Mouse (Mus musculus) testis, postnatal 10 days (tissue): ENCODE measurements around the gene Efnb2.

ENCODE experiments used
- DNase-seq: peaks from one replicate; pipeline ENCODE4 v3.0.0; 2021; ENCODE audit warnings: low spot score

Gene Efnb2

GRCm38 (mm10) chr8:8611928-8612327 is 49.1 kb downstream of the Efnb2 start:
- DNase-seq = no peak

GRCm38 (mm10) chr8:8609791-8610190 is 51.3 kb downstream of the Efnb2 start:
- DNase-seq = no peak

DNA sequence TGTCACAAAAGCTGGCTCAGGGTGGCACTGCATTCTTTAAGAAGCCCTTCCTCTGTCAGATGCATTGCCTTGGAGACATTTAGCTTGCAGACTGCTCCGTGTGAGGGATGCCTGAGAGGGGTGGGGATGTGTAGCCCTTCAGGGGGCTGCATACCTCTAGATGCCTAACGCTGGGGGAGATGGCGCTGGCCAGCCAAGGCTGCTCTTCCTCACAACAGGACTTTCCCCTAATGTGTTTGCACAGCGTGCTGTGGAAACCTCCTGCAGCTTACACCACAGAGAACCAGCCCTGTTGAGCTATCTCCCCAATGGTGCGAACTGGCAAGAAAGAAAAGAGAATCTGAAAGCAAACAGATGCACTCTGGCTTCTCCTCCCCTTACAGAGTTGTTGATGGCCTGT is 51.9 kb downstream of the Efnb2 start:
- no peak for DNase-seq

GRCm38 (mm10) chr8:8605621-8606020 is 55.4 kb downstream of the Efnb2 start:
- DNase-seq = no peak

- no peak for DNase-seq
Observed at GRCm38 (mm10) chr8:8603875-8604274, 57.2 kb downstream of the Efnb2 start.

DNA sequence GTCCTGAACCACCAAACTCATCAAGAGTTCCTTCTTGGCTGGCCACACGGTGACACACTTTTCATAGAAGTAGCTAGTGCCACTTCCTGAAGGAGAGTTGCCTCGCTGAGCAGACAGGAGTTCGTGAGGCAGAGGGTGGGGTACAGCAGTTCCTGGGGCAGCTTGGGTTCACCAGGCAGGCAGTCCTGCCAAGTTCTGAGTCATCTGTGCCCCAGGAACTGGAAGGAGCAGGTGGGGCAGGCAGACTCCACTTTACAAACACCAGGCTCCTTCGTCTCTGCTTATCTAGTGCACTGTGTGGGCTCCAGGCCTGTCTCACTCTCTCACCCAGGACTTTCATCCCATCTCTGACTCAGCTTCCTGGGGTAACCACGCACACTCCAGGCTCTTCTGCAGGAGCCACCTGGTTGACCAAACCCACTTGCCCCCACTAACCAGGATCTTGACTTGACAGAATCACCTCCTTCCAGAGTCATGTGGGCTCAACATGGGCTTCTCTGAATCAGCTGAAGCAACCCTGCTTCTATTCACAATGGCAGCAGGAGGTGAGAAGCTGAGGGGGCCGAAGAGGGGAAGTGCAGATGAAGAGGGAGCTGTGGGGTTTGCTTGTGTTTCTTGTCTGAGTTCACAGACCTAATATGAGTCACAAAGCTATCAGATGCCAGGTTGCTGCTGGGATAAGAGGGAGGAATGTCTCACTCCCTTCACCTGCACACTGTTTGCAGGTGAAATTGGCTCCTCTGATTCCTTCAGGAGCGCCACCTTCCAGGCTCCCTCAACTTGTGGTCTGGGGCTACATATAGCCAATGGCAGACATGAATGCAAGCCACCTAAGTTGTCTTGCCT is 58.2 kb downstream of the Efnb2 start:
- no peak for DNase-seq

GRCm38 (mm10) chr8:8599931-8600330 is 61.1 kb downstream of the Efnb2 start:
- DNase-seq = no peak

GRCm38 (mm10) chr8:8597434-8597833 is 63.6 kb downstream of the Efnb2 start:
- no peak for DNase-seq

- no peak for DNase-seq
Observed at GRCm38 (mm10) chr8:8595831-8596611, 65.0 kb downstream of the Efnb2 start.

- no peak for DNase-seq
Observed at GRCm38 (mm10) chr8:8593812-8594211, 67.2 kb downstream of the Efnb2 start.

DNA sequence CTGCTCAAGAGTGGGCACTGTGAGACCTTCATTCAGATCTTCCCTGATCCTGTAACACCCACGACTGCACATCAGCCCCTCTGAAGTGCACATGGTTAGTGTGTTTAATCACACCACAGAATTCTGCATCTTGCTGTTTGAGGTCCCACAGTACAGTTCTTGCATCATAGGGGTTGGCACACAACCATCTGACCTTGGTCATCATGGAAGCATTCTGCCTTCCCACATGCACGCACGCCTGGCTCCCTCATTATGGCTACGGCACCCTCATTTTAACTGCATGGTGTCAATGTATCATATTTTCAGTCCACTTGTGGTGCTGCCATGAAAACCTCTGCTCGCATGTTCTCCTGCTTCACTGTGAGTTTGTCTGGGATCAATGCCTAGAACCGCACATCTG is 67.7 kb downstream of the Efnb2 start:
- no peak for DNase-seq

DNA sequence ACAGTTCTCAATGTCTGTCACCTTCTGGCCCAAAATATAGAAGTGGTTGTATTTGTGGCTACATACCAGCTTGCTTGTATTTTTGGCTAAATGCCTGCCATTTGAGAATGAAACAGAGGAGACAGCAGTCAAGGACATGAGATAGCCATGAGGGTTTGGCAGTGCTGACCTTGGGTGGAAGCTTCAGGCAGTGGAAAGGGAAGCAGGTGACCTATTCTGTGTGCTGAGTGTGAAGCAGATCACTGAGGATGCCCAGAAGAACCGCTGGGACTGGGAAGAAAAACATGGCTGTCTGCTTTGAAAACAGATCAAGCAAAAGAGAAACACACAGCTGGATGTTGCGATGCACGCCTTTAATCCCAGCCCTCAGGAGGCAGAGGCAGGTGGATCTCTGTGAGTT is 68.7 kb downstream of the Efnb2 start:
- no peak for DNase-seq

- no peak for DNase-seq
Observed at GRCm38 (mm10) chr8:8583981-8584377, 77.1 kb downstream of the Efnb2 start.

GRCm38 (mm10) chr8:8583290-8583980 is 77.6 kb downstream of the Efnb2 start:
- DNase-seq = no peak

- DNase-seq = no peak
Observed at GRCm38 (mm10) chr8:8577770-8578303, 83.2 kb downstream of the Efnb2 start.

DNA sequence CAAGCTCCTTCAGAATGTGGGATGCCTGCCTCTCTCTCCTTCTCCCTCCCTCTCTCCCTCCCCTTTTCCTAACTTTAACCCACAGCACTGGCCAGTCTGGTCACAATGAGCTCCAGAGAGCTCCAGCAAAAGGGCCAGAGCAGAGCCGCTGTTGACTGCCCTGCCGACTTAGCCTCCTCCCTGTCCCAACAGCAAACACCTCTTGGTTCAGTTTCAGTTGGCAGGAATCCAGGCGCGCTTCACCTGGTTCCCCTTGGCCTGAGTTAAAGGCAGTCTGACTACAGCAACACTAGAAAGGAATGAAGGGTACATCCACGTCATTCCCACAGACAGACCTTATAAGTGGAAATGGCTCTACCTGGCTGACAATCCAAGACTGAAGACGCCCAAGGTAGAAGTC is 84.2 kb downstream of the Efnb2 start:
- no peak for DNase-seq

DNA sequence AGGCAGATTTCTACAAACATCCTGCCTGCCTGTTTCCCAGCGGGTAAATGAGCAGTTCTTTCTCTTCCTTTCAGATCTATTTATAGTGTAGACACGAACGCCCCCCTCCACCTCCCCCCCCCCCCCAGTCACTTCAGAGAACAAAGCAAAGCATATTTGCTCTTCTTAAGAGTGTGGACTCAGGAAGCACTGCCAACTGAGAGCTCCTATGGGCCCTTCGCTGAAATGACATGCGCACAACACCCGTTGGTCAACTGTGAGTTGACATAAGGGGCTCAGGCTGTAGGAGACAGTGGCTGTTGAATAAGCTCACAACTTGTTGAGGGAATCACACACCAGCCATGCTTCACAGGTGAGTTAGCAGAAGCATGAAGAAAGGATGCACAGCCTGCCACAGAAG is 84.8 kb downstream of the Efnb2 start:
- no peak for DNase-seq

DNA sequence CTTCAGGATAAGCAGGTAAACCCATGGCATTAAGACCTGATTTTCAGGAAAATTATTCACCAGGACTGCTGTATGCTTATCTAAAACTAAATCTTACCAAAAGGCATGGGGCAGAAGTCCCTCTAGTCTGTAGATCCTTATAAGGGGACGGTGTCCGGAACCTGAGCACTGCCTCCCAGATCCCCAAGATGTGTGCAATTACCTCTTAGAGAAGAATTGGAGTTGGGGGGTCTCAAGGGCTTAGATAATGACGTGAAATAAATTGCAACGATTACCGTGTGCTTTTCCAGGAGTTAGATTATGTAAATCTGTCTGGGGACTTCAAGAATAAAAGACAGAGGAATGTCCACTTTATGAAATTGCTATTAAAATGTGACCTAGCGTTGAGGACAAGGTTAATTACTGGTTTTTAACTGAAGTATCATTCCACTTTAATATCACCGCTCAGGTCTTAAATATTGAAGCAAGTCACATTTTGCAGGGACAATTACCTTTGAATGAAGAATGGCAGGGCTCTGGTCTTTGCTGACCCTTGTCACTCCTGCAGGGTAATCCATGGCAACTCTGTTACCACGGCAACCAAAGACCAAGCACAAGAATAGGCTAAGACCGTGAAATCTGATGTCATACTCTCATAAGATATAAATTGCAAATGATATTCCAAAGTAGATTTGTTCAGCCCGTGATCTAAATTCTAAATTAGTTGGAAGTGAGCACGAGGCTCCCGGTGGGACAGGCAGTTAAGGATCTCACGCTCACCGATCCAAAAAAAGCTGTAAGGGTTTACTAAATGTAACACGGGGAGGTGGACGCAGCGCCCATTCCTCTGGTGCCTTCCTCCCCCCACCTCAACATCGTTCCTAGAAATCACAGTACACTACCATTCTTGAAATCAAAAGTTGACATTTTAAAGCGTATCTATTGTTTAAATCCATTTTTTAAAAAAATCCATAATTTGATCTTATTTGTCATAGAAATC is 86.2 kb downstream of the Efnb2 start:
- no peak for DNase-seq

DNA sequence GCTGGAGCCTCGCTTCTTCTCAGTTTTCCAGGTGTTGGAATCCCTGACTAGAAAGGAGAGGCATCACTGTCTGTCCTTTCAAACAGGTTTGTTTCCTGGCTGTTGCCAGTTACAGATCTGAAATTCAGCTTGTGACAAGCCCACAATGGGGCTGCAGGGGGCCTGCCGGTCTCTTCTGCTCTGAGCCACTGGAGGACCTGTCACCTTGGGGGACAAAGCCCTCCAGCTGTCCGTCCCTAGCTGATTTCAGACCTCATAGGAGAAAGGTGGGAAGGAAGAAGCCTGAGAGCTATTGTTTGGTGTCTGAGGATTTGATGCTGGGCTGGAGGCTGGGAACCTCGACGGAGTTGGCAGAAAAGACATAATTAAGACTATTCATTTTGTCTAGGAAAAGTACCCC is 88.8 kb downstream of the Efnb2 start:
- no peak for DNase-seq

DNA sequence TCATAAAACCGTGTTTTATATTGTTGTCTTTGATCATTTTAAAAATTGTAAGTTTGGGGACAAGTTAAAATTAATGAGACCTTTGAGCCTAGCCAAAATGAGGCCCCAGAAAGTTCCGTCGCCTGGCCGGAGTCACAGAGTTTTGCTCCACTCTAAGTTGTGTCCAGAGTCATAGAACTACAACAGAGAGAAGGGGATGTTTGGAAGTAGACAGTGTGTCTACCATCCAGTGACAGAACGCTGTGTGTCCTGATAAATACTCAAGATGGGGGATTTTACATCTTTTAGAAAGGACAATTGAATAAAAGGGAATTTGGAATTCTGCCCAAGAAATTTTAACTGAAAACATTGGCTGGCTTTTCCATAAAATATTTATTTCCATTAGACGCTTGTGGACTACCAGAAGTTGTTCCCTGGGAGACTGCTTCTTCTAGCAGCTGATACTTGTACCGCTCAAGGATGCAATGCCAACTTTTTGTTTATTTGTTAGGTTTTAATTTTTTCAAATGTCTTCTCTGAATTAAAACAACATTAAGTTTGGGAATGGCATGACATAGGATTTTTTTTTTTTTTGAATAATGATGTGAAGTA is 89.3 kb downstream of the Efnb2 start:
- no peak for DNase-seq

DNA sequence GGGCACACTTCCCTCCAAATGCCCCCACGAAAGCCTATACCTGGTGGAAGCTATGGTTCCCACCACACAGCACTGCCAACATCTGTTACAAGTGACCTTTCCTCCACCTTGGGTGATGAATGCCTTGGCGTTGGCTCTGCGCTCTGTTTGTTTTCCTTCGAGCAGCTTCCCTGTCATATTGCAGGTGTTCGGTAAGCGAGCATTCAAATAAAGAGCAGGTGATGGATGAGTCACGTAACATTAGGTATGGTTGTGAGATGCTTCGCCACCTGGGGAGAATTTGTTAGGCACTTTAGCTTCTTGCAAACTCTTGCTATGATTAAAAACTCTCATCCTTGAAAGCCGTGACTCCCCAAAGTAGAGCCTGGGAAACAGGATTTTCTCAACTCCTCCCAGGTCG is 91.8 kb downstream of the Efnb2 start:
- DNase-seq = no peak
